Mouse (Mus musculus): ENCODE results near the gene Etfa. TPM values are rescaled to one million over a fixed set of nuclear protein-coding genes. Genes with fewer than 3 reads are reported as not detected.

The Etfa gene
- polyA plus RNA-seq, 1 experiment from 2014 or later: 483 TPM

GRCm38 (mm10) chr9:55421786-55422185 lies 90.3 kb downstream of the Etfa start:
- Histone ChIP-seq H3K36me3 (ENCODE audit: control insufficient read depth, insufficient read depth) (no peaks in the 10 kb centered on the region), H3K9ac (ENCODE audit: low read length) (no peak overlapping the region), H3K9me3 (replicated peaks; ENCODE audit: control insufficient read depth, low read length) (peaks cover 5% of the 10 kb centered on the region; the same call in 1 of the 2 replicates), H3K4me1 (ENCODE audit: control insufficient read depth, insufficient read depth, low read length) (no peaks in the 10 kb centered on the region), H3K4me3 (ENCODE audit: low read length) (no peak overlapping the region), H3K27me3 (ENCODE audit: control insufficient read depth, insufficient read depth, low read length) (peaks cover 7% of the 10 kb centered on the region), H3K27ac (ENCODE audit: low read length) (no peak overlapping the region), H3K4me2 (ENCODE audit: low read depth, low read length) (no peak overlapping the region)
- no peak for ATAC-seq (replicated peaks; ENCODE audit: extremely low read depth, insufficient read depth, low FRiP score)
- 88% methylated on average over 3 of the region's 3 CpGs for WGBS

DNA sequence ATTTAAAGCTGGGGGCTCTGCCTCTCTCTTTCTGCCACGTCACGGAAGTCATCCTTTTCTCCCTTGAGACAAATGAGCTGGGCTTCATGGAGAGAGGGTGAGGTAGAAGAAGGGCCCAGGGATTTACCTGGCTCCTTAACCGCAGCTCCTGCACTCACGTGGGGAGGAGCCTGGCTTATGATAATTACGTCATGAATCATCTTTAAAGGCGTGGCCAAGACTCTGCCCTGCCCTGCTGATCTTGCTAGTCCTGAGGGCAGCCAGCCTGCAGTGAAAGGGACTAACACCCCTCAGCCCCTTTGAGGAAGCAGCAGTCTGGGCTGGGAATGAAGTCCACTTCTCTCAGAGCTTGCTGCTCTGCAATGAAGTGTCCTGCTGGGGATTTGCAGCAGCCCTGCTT lies 100.9 kb downstream of the Etfa start:
- no peak overlapping the region for H3K9ac ChIP-seq (ENCODE audit: low read length)
- H3K27me3 ChIP-seq (ENCODE audit: control insufficient read depth, insufficient read depth, low read length): peaks cover 7% of the 10 kb centered on the region; the same call in 1 of the 2 replicates
- ATAC-seq (replicated peaks; ENCODE audit: extremely low read depth, insufficient read depth, low FRiP score): no peak
- no peaks in the 10 kb centered on the region for H3K36me3 ChIP-seq (ENCODE audit: control insufficient read depth, insufficient read depth)
- H3K27ac ChIP-seq (ENCODE audit: low read length): no peak overlapping the region
- H3K9me3 ChIP-seq (replicated peaks; ENCODE audit: control insufficient read depth, low read length): no peaks in the 10 kb centered on the region
- H3K4me1 ChIP-seq (ENCODE audit: control insufficient read depth, insufficient read depth, low read length): no peaks in the 10 kb centered on the region
- H3K4me3 ChIP-seq (ENCODE audit: low read length): no peak overlapping the region
- 40% methylated on average over 6 of the region's 6 CpGs for WGBS
- no peak overlapping the region for H3K4me2 ChIP-seq (ENCODE audit: low read depth, low read length)

- Histone ChIP-seq H3K27me3 (ENCODE audit: control insufficient read depth, insufficient read depth, low read length) (peaks cover 7% of the 10 kb centered on the region; the same call in 1 of the 2 replicates), H3K9ac (ENCODE audit: low read length) (no peak overlapping the region), H3K9me3 (replicated peaks; ENCODE audit: control insufficient read depth, low read length) (no peaks in the 10 kb centered on the region), H3K27ac (ENCODE audit: low read length) (no peak overlapping the region), H3K4me1 (ENCODE audit: control insufficient read depth, insufficient read depth, low read length) (no peaks in the 10 kb centered on the region), H3K4me3 (ENCODE audit: low read length) (no peak overlapping the region), H3K4me2 (ENCODE audit: low read depth, low read length) (no peak overlapping the region), H3K36me3 (ENCODE audit: control insufficient read depth, insufficient read depth) (no peaks in the 10 kb centered on the region)
- WGBS: 48% methylated on average over 6 of the region's 6 CpGs
- no peak for ATAC-seq (replicated peaks; ENCODE audit: extremely low read depth, insufficient read depth, low FRiP score)
Measured at GRCm38 (mm10) chr9:55410430-55410829, 101.6 kb downstream of the Etfa start.

DNA sequence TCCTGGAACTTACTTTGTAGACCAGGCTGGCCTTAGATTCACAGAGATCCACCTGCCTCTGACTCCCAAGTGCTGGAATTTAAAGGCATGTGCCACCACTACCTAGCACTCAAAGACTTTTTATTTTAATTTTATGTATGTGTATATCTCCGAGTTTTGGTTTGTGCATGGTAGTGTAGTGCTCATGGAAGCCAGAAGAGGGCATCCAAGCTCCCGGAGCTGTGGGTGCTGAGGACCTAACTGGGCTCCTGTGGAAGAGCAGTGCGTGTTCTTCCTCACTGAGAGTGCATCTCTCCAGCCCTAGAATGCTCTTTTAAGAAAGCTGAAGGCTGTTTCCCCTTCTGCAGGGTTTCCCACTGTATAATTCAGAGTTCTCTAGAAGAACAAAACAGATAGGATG lies 102.2 kb downstream of the Etfa start:
- no peak for ATAC-seq (replicated peaks; ENCODE audit: extremely low read depth, insufficient read depth, low FRiP score)
- Histone ChIP-seq H3K4me1 (ENCODE audit: control insufficient read depth, insufficient read depth, low read length) (no peaks in the 10 kb centered on the region), H3K27me3 (ENCODE audit: control insufficient read depth, insufficient read depth, low read length) (peaks cover 7% of the 10 kb centered on the region; the same call in 1 of the 2 replicates), H3K4me2 (ENCODE audit: low read depth, low read length) (no peak overlapping the region), H3K9me3 (replicated peaks; ENCODE audit: control insufficient read depth, low read length) (no peaks in the 10 kb centered on the region), H3K4me3 (ENCODE audit: low read length) (no peak overlapping the region), H3K27ac (ENCODE audit: low read length) (no peak overlapping the region), H3K36me3 (ENCODE audit: control insufficient read depth, insufficient read depth) (no peaks in the 10 kb centered on the region), H3K9ac (ENCODE audit: low read length) (no peak overlapping the region)
- 50% methylated on average over 3 of the region's 3 CpGs for WGBS

DNA sequence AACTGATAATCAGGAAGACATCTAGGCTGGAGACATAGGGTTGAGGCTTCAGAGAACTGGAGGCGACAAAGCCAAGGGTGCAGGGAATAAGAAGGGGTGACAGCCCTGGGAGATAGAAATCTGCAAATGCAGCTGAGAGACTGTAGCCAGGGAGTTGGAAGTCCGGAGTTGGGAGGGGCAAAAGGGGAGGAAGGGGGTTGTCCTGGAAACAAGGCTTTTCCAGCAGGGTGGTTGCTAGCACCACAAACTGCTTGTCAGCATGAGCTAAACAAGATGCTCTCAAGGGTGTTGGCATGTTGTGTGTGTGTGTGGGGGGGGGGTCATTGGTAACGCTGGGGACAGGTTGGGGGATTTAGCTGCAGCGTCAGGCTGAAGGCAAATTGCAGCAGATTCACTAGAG lies 103.2 kb downstream of the Etfa start:
- no peaks in the 10 kb centered on the region for H3K9me3 ChIP-seq (replicated peaks; ENCODE audit: control insufficient read depth, low read length)
- no peak for ATAC-seq (replicated peaks; ENCODE audit: extremely low read depth, insufficient read depth, low FRiP score)
- peaks cover 7% of the 10 kb centered on the region; the same call in 1 of the 2 replicates for H3K27me3 ChIP-seq (ENCODE audit: control insufficient read depth, insufficient read depth, low read length)
- 27% methylated on average over 4 of the region's 4 CpGs for WGBS
- no peak overlapping the region for H3K4me3 ChIP-seq (ENCODE audit: low read length)
- H3K4me1 ChIP-seq (ENCODE audit: control insufficient read depth, insufficient read depth, low read length): no peaks in the 10 kb centered on the region
- H3K9ac ChIP-seq (ENCODE audit: low read length): no peak overlapping the region
- no peaks in the 10 kb centered on the region for H3K36me3 ChIP-seq (ENCODE audit: control insufficient read depth, insufficient read depth)
- no peak overlapping the region for H3K27ac ChIP-seq (ENCODE audit: low read length)
- no peak overlapping the region for H3K4me2 ChIP-seq (ENCODE audit: low read depth, low read length)

GRCm38 (mm10) chr9:55406773-55407172 lies 105.3 kb downstream of the Etfa start:
- Histone ChIP-seq H3K4me3 (ENCODE audit: low read length) (no peak overlapping the region), H3K4me2 (ENCODE audit: low read depth, low read length) (no peak overlapping the region), H3K9me3 (replicated peaks; ENCODE audit: control insufficient read depth, low read length) (no peaks in the 10 kb centered on the region), H3K27ac (ENCODE audit: low read length) (no peak overlapping the region), H3K9ac (ENCODE audit: low read length) (no peak overlapping the region), H3K27me3 (ENCODE audit: control insufficient read depth, insufficient read depth, low read length) (peaks cover 4% of the 10 kb centered on the region; the same call in 1 of the 2 replicates), H3K36me3 (ENCODE audit: control insufficient read depth, insufficient read depth) (no peaks in the 10 kb centered on the region), H3K4me1 (ENCODE audit: control insufficient read depth, insufficient read depth, low read length) (no peaks in the 10 kb centered on the region)
- 77% methylated on average over 2 of the region's 2 CpGs for WGBS
- no peak for ATAC-seq (replicated peaks; ENCODE audit: extremely low read depth, insufficient read depth, low FRiP score)

DNA sequence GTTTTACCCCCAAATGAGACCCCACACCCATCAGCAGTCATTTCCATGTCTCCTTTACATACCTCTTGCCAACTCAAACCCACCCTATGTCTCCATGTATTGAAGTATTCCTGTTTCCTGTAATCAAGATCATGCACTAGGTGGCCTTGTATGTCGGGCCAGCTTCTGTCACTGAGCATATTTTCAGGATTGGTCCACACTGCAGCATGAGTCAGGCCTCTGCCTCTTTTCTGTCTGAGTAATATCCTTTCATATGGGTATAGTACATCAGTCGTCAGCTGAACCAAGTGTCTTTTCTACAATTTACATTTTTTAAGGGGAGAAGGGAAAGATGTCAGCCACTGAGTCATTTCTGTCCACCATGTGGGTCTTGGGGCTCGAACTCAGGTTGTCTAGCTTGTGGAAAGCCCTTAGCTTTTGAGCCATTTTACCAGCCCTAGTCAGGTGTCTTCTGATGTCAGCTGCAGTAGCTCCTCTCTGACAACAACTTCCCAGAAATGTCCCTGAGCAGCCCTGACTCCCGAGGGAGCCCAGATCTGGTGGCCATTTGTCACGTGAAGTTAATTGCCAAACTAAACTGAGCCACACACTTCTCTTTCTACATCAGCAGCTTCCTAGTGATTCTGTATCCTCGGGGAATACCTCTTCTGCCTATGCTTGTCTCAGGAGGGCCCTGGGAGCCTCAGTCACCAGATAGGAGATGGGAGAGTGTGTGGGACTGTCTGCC lies 106.9 kb downstream of the Etfa start:
- WGBS: 63% methylated on average over 6 of the region's 6 CpGs
- no peaks in the 10 kb centered on the region for H3K4me1 ChIP-seq (ENCODE audit: control insufficient read depth, insufficient read depth, low read length)
- no peak overlapping the region for H3K9ac ChIP-seq (ENCODE audit: low read length)
- H3K4me3 ChIP-seq (ENCODE audit: low read length): no peak overlapping the region
- no peak overlapping the region for H3K27ac ChIP-seq (ENCODE audit: low read length)
- H3K9me3 ChIP-seq (replicated peaks; ENCODE audit: control insufficient read depth, low read length): no peaks in the 10 kb centered on the region
- ATAC-seq (replicated peaks; ENCODE audit: extremely low read depth, insufficient read depth, low FRiP score): no peak
- no peak overlapping the region for H3K4me2 ChIP-seq (ENCODE audit: low read depth, low read length)
- no peaks in the 10 kb centered on the region for H3K36me3 ChIP-seq (ENCODE audit: control insufficient read depth, insufficient read depth)
- H3K27me3 ChIP-seq (ENCODE audit: control insufficient read depth, insufficient read depth, low read length): peaks cover 4% of the 10 kb centered on the region; the same call in 1 of the 2 replicates

Other genes starting within 250 kb of the Etfa start
- gene Nrg4, start 185.4 kb downstream of the Etfa start, polyA plus RNA-seq (2015; fragmentation: Nextera tagmentation; extraction: Ambion mirVana): 1.1 and 1.2 TPM in 2 replicates
- 0.14 and 0.18 TPM in 2 replicates for gene Tmem266, start 185.3 kb downstream of the Etfa start, polyA plus RNA-seq (2015; fragmentation: Nextera tagmentation; extraction: Ambion mirVana)
- gene Isl2, start 26.4 kb upstream of the Etfa start, polyA plus RNA-seq (2015; fragmentation: Nextera tagmentation; extraction: Ambion mirVana): 0.54 and 1.00 TPM in 2 replicates

Data from heart, embryonic 16.5 days (tissue).